Mouse (Mus musculus) heart, embryonic 12.5 days (tissue): Measurements from ENCODE around the gene Pitpnm1. TPM values are rescaled to one million over a fixed set of nuclear protein-coding genes. Genes with fewer than 3 reads are reported as not detected.
"Not testable (repeated sequence)": the region's sequence is repeated elsewhere in the genome, so short reads cannot be mapped to it uniquely, and the experiment has no call there.

ENCODE experiments used
- ATAC-seq: fragments of 200-750 bp; cut with Nextera tagmentation; 2 replicates; pipeline ENCODE4 v1.8.0; 2017; ENCODE audit warnings: moderate TSS enrichment, moderate library complexity; ENCODE audit not compliant: insufficient number of reproducible peaks, low FRiP score
- H3K27ac ChIP-seq: fragments of 300-500 bp; sonication (generic); 2 replicates; pipeline ENCODE4 v1.5.1; 2016; ENCODE audit warnings: mild to moderate bottlenecking, moderate library complexity; ENCODE audit not compliant: poor library complexity, severe bottlenecking
- H3K27me3 ChIP-seq: fragments of 300-500 bp; sonication (generic); replicated peaks from 2 replicates; pipeline ENCODE4 v1.6.1; 2016; ENCODE audit warnings: mild to moderate bottlenecking, moderate library complexity
- H3K36me3 ChIP-seq: fragments of 300-500 bp; sonication (generic); 2 replicates; pipeline ENCODE4 v1.6.1; 2016; ENCODE audit warnings: mild to moderate bottlenecking, moderate library complexity
- H3K4me1 ChIP-seq: fragments of 300-500 bp; sonication (generic); replicated peaks from 2 replicates; pipeline ENCODE4 v1.6.1; 2016; ENCODE audit warnings: mild to moderate bottlenecking
- H3K4me2 ChIP-seq: fragments of 300-500 bp; sonication (generic); 2 replicates; pipeline ENCODE4 v1.6.1; 2016; ENCODE audit warnings: mild to moderate bottlenecking, moderate library complexity
- H3K4me3 ChIP-seq: fragments of 300-500 bp; sonication (generic); 2 replicates; pipeline ENCODE4 v1.5.1; 2016; ENCODE audit warnings: mild to moderate bottlenecking
- H3K9ac ChIP-seq: fragments of 300-500 bp; sonication (generic); 2 replicates; pipeline ENCODE4 v1.6.1; 2016; ENCODE audit warnings: mild to moderate bottlenecking, moderate library complexity
- H3K9me3 ChIP-seq: fragments of 300-500 bp; sonication (generic); replicated peaks from 2 replicates; pipeline ENCODE4 v1.6.1; 2016; ENCODE audit warnings: mild to moderate bottlenecking, moderate library complexity
- WGBS: fragments of 180-500 bp; shearing (Covaris S2); methylation state at CpG from one replicate; pipeline ENCODE4 v1.1.7; 2016; 5-methylcytosine and 5-hydroxymethylcytosine counted together
- polyA plus RNA-seq: library from polyadenylated mRNA; unstranded; fragments of >200 nt; fragmentation: Nextera tagmentation; extraction: Ambion mirVana; gene quantifications from 2 replicates; pipeline ENCODE4 v1.2.1, GENCODE M21; 2016

The Pitpnm1 gene
- polyA plus RNA-seq, 1 experiment from 2014 or later, result 23.3 TPM

DNA sequence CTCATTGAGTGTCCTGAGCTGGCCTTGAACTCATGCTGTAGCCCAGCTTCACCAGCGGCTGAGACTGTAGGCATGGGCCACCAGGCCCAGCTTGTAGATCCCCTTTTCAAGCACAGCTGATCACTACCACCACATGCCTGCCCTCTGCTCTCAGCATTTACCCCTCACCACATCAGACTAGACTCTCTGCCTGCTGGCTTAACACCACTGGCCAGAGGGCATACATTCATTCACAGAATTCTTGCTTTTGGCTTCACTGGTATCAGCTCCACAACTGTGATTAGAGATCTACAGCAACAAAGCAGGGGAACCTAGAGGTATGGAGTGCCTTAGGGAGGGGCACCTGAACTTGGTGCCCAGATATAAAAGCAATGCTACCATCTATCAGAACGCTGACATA lies 20.7 kb downstream of the Pitpnm1 start:
- H3K4me3 ChIP-seq, result peak overlapping the region; percentile 55
- H3K27me3 ChIP-seq, result no peaks in the 10 kb centered on the region
- no peak for ATAC-seq
- no peaks in the 10 kb centered on the region for H3K9me3 ChIP-seq
- H3K9ac ChIP-seq, result no peak overlapping the region
- peaks cover 32% of the 10 kb centered on the region for H3K36me3 ChIP-seq
- H3K4me2 ChIP-seq, result peak overlapping the region; percentile 71
- H3K27ac ChIP-seq, result no peak overlapping the region
- WGBS, result 89% methylated on average over 2 of the region's 2 CpGs
- H3K4me1 ChIP-seq, result peaks cover 11% of the 10 kb centered on the region; the same call in 1 of the 2 replicates

DNA sequence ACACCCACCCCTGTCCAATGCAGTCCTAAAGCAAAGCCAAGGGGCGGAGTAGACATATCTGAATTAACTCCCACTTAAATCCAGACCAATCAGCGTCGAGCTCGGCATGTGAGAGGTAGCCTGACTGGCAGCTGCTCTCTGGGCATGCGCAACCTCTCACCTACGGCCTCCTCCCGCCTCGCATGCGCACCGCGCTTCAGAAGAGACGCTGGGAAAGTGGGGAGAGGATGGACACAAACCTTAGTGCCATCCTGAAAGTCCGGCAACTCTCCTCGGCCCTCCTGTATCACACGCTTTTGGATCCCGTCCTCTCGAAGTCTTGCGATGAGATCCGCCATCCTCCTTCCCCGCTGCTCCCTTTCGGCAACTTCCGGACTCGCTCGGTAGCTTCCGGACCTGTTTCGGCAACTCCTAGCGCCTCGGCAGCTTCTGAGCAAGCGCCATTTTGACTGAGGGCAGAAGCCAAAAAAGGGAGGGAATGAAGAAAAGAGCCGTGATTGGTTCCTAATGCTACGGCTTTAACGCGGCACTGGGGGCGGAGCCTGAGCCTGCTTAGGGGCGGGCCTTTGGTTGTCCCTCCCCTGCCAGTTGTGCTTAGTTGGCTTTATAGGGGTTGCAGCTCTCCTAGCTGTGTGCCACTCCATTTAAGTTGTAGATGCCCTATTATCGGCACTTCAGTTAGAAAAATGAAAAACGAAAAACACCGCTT lies 21.5 kb downstream of the Pitpnm1 start:
- no peaks in the 10 kb centered on the region for H3K9me3 ChIP-seq
- H3K27ac ChIP-seq, result peak overlapping the region; percentile 66
- H3K4me1 ChIP-seq, result peaks cover 11% of the 10 kb centered on the region; the same call in 1 of the 2 replicates
- peaks cover 25% of the 10 kb centered on the region for H3K36me3 ChIP-seq
- H3K9ac ChIP-seq, result peak overlapping the region; percentile 63; the same call in 1 of the 2 replicates
- H3K4me3 ChIP-seq, result peak overlapping the region; percentile 55
- H3K4me2 ChIP-seq, result peak overlapping the region; percentile 71
- H3K27me3 ChIP-seq, result no peaks in the 10 kb centered on the region
- WGBS, result 3% methylated on average over 38 of the region's 38 CpGs
- ATAC-seq, result peak; percentile 85

DNA sequence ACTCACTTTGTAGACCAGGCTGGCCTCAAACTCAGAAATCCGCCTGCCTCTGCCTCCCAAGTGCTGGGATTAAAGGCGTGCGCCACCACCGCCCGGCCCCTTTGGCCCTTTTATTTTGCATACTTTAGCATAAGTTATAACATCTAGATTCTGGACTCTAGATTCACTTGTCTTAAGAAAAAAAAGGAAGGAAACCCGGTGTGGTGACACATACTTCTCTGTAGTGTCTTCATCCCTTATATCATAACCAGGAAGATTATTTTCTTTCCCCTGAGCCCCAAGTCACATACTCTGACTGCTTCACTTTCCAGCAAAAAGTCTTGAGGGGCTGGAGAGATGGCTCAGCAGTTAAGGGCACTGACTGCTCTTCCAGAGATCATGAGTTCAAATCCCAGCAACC lies 22.1 kb downstream of the Pitpnm1 start:
- Histone ChIP-seq H3K36me3 (peaks cover 19% of the 10 kb centered on the region), H3K4me3 (0 out of 2 replicates have a peak overlapping the region, but pooled peaks have one; percentile 55), H3K4me2 (peak overlapping the region; percentile 71), H3K4me1 (peaks cover 16% of the 10 kb centered on the region)
- not testable (repeated sequence) for H3K27me3 ChIP-seq, H3K27ac ChIP-seq, H3K9ac ChIP-seq, H3K9me3 ChIP-seq, ATAC-seq
- 50% methylated on average over 6 of the region's 6 CpGs for WGBS

DNA sequence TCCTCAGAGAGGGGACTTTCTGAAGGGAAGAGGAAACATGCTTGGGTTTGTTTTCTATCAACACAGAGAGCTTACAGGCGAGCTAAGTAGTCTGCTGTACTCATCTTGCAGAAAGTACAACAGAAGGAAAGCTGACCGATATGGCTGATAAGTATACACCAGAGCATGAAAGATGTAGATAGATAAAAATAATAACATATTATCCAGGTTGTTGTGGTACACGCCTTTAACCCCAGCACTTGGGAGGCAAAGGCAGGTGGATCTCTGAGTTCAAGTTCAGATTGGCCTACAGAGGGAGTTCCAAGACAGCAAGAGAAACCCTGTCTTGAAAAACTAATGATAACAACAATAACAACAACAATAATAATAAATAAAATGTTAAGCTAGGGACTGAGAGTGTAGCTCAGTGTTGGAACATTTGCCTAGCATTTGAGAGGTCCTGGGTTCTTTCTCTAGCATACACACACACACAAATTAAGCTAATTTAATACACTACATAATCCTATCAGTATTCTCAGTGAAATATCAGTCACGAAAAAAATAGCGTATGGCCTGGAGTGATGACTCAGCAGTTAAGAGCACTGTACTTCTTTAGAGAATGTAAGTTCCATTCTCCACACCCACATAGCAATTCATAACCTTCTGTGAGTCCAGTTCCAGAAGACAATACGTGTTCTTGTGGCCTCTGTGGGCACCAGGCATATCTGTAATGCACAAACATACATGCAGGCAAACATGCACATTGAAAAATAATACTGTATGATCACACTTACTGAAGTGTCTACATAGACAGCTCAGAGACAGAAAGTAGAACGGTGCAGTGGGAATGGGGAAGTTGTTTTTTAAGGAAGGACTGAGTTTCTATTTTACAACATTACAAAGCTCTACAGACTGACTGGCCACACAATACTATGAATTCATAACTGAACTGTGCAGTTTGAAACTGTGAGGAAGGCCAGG lies 22.9 kb downstream of the Pitpnm1 start:
- Histone ChIP-seq H3K9ac (no peak overlapping the region), H3K27ac (no peak overlapping the region), H3K36me3 (peaks cover 15% of the 10 kb centered on the region), H3K4me3 (no peak overlapping the region), H3K9me3 (no peaks in the 10 kb centered on the region), H3K27me3 (no peaks in the 10 kb centered on the region), H3K4me2 (no peak overlapping the region), H3K4me1 (peaks cover 22% of the 10 kb centered on the region)
- ATAC-seq, result no peak
- WGBS, result 82% methylated on average over 7 of the region's 7 CpGs

DNA sequence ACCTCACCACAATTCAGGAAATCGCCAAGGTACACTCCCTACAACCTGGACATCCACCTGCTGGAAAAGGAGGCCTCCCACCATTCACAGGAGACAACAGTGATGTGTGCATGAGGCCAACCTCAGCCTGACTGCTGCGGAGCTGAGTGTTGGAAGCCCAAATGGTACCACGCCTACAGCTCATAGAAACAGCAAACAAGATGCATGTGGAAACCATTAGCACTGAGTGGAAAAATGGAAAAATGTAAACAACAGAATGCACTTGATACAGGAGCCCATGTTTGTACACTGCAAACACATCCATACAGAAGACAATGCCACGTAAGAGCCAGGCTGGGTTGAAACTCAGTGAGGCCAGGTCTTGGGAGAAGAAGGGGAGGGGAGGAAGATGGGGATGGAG lies 24.6 kb downstream of the Pitpnm1 start:
- no peak for ATAC-seq
- 74% methylated on average over 4 of the region's 4 CpGs for WGBS

DNA sequence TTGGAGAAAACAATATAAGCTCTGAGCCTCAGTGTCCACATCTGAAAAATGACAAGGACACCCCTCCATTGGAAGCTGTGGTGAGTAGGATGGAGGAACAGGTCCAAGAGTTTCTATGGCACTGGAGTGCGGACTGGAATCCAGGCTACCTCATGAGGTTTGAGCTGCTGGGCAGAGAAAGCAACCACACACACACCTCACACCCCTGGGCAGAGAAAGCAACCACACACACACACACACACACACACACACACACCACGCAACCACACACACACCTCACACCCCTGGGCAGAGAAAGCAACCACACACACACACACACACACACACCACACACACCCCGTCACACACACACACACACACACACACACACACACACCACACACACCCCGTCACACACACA lies 25.5 kb downstream of the Pitpnm1 start:
- Histone ChIP-seq H3K9ac (peak overlapping the region; percentile 62), H3K4me2 (peak overlapping the region; percentile 77), H3K36me3 (peaks cover 28% of the 10 kb centered on the region), H3K4me1 (peaks cover 32% of the 10 kb centered on the region), H3K4me3 (peak overlapping the region; percentile 71)
- H3K9me3 ChIP-seq, H3K27ac ChIP-seq, H3K27me3 ChIP-seq: not testable (repeated sequence)
- WGBS, result 39% methylated on average over 2 of the region's 4 CpGs
- ATAC-seq, result peak; percentile 16

More for the DNA sequence above, 24.6 kb downstream of the Pitpnm1 start:
- Histone ChIP-seq H3K4me3 (no peak overlapping the region), H3K4me1 (peaks cover 24% of the 10 kb centered on the region), H3K9ac (no peak overlapping the region), H3K27me3 (no peaks in the 10 kb centered on the region), H3K4me2 (no peak overlapping the region), H3K9me3 (no peaks in the 10 kb centered on the region), H3K27ac (no peak overlapping the region), H3K36me3 (peaks cover 20% of the 10 kb centered on the region)

DNA sequence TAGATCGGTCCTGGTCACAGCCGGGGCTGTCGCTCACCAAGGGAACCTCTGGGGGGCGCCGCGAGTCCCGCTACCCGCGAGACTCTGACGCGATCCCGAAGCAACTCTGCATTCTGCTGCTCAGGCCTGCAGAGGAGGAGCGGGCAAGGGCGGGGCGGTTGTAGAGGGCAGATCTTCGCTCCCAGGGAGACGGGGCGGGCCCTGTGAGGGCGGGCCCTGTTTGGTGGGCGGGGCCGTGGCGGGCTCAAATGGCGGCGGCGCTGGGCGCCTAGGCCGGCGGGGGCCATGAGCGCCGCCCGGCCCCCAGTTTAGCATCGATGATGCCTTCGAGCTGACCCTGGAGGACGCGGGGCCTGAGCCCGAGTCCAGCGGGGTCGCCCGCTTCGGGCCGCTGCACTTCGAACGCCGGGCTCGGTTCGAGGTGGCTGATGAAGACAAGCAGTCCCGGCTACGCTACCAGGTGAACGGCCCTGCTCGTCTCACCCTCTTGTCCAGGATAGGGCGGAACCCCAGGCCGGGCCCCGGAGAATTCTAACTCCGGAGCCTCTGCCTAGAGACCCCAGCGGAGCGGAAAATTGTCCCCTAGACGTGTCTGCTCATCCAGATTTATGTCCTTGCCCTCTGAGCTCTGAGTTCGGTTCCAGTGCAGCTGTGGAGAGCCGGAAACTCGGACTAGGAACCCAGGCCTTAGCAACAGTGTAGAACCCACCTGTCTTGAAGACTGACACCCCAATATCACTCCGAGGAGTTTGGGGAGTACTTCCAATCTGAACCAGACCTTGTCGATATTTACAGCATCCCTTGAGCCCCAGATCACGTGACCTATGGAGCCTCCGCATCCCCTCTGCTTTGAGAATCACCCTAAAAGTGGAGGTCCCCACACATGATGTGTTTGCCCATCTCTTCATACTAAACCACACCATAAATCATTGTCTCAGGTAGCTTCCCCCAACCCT lies 26.2 kb downstream of the Pitpnm1 start, which contains the start of gene Aip:
Gene Aip, minus strand, starts transcription at position 118 of the 956 bp plus-strand sequence.
- no peaks in the 10 kb centered on the region for H3K27me3 ChIP-seq
- peaks cover 33% of the 10 kb centered on the region for H3K36me3 ChIP-seq
- ATAC-seq, result peak; percentile 96
- peaks cover 25% of the 10 kb centered on the region for H3K4me1 ChIP-seq
- H3K4me3 ChIP-seq, result peak within 1 kb of the TSS; percentile 71
- WGBS, result under 1% methylated on average over 64 of the region's 64 CpGs
- H3K9ac ChIP-seq, result peak within 1 kb of the TSS; percentile 86
- H3K27ac ChIP-seq, result 0 out of 2 replicates have a peak within 1 kb of the TSS, but pooled peaks have one; percentile 11
- H3K4me2 ChIP-seq, result peak within 1 kb of the TSS; percentile 77
- H3K9me3 ChIP-seq, result no peaks in the 10 kb centered on the region

DNA sequence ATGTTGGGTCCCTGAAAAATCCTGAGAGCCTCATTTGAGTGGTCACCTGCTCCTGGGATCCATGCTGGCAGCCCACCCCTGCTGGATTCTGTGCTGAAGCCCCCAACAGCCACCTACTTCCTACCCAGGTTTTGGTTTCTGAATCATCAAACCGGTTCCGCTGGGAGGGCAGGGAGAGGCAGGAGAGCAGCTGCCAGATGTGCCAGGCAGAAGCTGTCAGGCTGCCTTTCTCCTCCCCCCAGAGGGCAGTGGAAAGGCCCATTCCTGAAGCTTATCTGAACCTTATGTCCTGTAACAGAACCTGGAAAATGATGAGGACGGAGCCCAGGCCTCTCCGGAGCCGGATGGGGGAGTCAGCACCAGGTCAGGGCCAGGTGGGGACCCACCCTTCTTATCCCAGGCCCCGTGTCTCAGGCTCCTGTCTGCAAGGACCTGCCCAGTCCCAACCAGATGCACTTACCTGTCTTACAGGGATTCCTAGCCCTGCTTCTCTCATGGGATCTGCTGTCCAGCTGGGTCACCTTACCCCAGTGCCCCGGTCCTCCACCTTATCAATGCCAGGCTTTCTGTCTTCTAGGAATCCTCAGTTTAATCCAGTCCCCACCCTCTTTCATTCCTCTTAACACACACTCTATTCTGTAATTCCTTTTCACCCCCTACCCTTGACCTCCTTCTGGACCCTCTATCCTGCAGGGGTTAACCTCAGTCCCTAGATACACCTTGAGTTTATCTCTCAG lies 27.1 kb downstream of the Pitpnm1 start:
- H3K4me2 ChIP-seq, result peak overlapping the region; percentile 77
- no peak for ATAC-seq
- no peaks in the 10 kb centered on the region for H3K9me3 ChIP-seq
- no peaks in the 10 kb centered on the region for H3K27me3 ChIP-seq
- H3K4me1 ChIP-seq, result peaks cover 24% of the 10 kb centered on the region
- 58% methylated on average over 7 of the region's 7 CpGs for WGBS
- H3K36me3 ChIP-seq, result peaks cover 42% of the 10 kb centered on the region
- H3K4me3 ChIP-seq, result peak overlapping the region; percentile 71
- no peak overlapping the region for H3K27ac ChIP-seq
- H3K9ac ChIP-seq, result peak overlapping the region; percentile 86

DNA sequence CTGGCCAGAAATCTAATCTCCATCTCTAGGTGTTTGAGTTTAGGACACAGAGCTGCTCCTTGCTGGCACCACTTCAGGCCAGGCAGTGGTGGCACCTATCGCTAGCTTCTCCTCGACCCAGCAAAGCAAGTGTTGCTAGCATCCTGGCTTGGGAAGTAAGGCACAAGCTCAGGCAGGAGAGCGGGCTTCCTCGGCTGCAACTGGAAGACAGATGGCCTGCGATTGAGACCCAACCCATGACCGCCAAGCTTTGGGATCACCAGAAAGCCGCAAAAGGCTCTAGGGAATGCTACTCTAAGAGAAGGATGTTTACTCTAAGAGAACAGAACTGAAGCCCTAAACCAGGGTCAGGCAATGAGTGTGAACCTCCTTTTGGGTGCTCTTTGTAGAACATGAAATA lies 29.7 kb downstream of the Pitpnm1 start:
- Histone ChIP-seq H3K27ac (no peak overlapping the region), H3K36me3 (peaks cover 57% of the 10 kb centered on the region), H3K27me3 (no peaks in the 10 kb centered on the region), H3K4me1 (peaks cover 24% of the 10 kb centered on the region), H3K4me3 (no peak overlapping the region), H3K9ac (no peak overlapping the region), H3K9me3 (no peaks in the 10 kb centered on the region), H3K4me2 (no peak overlapping the region)
- ATAC-seq, result no peak
- 92% methylated on average over 7 of the region's 7 CpGs for WGBS

DNA sequence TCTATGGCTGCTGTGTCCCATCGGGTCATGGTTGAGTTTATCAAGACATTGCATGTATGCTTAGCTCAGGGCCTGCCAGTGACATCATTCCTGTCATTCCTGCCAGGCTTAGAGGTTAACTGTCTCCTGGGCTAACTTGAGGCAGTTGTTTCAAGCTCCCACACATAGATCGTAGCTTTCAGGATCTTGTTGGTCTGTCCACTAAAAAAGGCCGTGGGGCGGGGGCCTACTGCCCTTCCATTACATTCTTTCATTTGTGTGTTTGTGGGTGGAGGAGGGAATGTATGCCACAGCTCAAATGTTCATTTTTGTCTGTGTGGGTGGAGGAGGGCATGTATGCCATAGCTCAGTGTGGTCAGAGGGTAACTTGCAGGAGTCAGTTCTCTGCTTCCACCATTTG lies 30.3 kb downstream of the Pitpnm1 start:
- H3K9me3 ChIP-seq, result no peaks in the 10 kb centered on the region
- 64% methylated on average over 4 of the region's 4 CpGs for WGBS

More for the DNA sequence above, 30.3 kb downstream of the Pitpnm1 start:
- H3K4me1 ChIP-seq, result peaks cover 23% of the 10 kb centered on the region
- ATAC-seq, result no peak
- H3K4me2 ChIP-seq, result no peak overlapping the region
- H3K9ac ChIP-seq, result no peak overlapping the region
- H3K27ac ChIP-seq, result no peak overlapping the region
- H3K36me3 ChIP-seq, result peaks cover 57% of the 10 kb centered on the region
- H3K27me3 ChIP-seq, result no peaks in the 10 kb centered on the region
- no peak overlapping the region for H3K4me3 ChIP-seq
